Mouse (Mus musculus) adrenal gland (tissue): ENCODE results near the gene Ints7.

Experiments used
- intact Hi-C: fragments of 180-260 bp; cut with DNase I; formaldehyde crosslinking; loops from one replicate; pipeline ENCODE4 v1.15.1; 2025

Ints7 gene

DNA sequence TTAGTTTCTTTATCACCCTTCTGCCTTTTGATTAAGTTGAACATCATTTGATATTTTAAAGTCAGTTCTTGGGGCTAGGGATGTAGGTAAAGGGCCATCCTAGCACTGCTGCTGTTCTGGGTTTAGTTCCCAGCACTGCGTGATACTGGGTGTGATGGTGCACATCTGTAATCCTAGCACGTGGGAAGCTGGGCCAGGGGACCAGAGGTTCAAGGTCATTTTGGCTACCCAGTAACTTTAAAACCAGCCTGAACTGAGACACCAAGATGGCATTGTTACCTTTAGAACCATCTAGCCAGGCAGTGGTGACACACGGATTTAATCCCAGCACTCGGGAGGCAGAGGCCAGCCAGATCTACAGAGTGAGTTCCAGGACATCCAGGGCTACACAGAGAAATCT lies 8.4 kb downstream of the Ints7 start:
- intact Hi-C loops = no loop called here

DNA sequence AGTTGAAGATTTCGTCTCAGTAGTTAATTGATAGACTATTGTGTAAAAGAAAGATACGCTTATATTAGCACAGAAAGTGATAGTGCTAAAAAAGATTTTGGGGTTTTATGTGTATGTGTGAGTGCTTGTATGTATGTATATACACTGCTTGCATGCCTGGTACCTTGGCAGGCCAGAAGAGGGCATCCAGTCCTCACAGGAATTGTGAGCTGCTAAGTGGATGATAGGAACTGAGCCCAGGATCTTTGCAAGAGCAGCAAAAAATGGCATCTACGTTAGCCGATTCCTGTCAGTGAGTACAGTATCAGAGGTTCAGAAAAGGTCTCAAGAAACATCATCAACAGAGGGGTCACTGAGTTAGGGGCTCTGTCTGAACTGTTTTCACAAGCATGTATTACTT lies 9.0 kb downstream of the Ints7 start:
- intact Hi-C loops = no loop called here

DNA sequence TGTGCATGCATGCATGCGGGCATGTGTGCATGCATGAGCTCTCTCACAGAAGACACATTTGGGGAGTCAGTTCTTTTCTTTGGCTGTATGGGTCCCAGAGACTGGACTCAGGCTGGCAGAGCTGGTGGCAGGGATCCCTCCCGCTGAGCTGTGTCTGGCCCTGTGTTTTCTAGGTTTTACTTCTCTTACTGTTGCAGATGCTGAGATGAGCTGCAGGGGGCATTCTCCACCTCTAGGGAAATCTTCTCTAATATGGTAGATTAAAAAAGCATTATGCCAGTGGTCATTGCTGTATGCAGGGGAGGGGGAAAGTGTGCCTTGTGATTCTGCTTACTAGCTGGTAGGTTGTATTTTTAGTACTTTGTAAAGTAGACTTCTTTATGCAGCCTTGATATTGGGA lies 10.3 kb downstream of the Ints7 start:
- intact Hi-C loops = no loop called here

DNA sequence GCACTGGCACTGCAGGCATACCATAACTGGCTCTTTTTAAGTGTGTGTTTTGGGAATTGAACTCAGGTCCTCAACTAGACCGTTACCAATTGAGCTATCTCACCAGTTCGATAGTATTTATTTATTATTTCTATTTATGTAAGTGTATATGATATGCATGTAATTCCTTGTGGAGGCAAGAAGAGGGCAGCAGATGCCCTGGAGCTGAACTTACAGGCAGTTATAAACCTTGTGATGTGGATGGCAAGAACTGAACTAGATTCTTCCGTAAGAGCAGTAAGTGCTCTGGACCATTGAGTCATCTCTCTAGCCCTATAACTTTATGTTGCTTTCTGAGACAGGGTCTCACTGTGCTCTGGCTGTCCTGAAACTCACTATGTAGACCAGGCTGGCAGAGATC lies 11.6 kb downstream of the Ints7 start:
- intact Hi-C loops = no loop called here

GRCm38 (mm10) chr1:191588749-191589148 lies 13.3 kb downstream of the Ints7 start:
- intact Hi-C loops = no loop called here

DNA sequence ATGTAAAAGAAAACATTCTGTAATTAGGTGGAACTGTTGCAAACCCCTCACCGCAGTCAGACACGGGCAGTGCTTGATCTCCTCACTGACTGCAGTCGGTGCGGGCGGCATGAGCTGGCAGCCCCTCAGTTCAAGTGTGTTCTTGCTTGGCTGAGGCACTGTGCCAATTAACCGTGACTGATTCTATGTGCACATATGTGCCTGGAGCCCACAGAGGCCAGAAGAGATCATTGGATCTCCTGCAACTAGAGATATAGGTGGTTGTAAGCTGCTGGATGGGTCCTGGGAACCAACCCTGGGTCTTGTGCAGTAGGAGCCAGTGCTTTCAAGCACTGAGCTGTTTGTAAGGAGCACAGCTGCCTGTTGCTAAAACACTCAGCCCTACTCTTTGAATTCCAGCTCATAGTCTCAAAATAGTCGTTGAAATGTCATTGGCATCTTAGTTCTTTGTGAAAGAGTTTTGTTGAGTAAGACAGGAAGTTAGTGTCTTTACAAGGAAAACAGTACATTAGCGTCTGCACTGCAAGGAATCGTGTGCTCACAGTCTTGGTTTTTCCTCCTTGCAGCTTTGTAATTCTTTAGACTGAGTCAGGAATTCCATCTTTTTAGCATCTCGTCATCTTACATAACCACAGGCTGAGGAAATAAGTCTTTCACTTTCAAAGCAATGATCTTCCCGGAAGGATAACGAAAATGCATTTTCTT lies 16.7 kb downstream of the Ints7 start:
- intact Hi-C loops = no loop called here

GRCm38 (mm10) chr1:191596076-191596475 lies 20.6 kb downstream of the Ints7 start:
- intact Hi-C loops = no loop called here

- intact Hi-C loops = no loop called here
Measured at GRCm38 (mm10) chr1:191599210-191599609, 23.8 kb downstream of the Ints7 start.

GRCm38 (mm10) chr1:191604690-191605089 lies 29.3 kb downstream of the Ints7 start:
- intact Hi-C loops = no loop called here

DNA sequence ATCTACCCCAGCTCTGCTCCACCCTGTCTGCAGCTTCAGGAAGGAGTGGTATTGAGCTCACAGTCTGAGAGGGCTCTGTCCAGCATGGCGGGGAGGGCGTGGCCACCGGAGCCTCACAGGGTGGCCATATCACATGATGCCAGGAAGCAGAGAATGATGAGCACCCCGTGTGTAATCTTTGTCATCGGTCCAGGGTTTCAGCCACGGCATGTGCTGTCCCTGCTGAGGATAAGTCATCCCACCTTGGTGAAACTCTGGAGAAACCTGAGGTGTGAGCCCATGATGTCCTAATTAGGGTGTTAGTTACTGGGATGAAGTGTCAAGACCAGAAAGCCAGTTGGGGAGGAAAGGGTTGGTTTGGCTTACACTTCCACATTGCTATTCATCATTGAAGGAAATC lies 33.6 kb downstream of the Ints7 start:
- intact Hi-C loops = no loop called here

- intact Hi-C loops = no loop called here
Measured at GRCm38 (mm10) chr1:191609578-191609977, 34.1 kb downstream of the Ints7 start.

GRCm38 (mm10) chr1:191610357-191610756 lies 34.9 kb downstream of the Ints7 start:
- intact Hi-C loops = no loop called here

GRCm38 (mm10) chr1:191611686-191612085 lies 36.2 kb downstream of the Ints7 start:
- intact Hi-C loops = no loop called here

DNA sequence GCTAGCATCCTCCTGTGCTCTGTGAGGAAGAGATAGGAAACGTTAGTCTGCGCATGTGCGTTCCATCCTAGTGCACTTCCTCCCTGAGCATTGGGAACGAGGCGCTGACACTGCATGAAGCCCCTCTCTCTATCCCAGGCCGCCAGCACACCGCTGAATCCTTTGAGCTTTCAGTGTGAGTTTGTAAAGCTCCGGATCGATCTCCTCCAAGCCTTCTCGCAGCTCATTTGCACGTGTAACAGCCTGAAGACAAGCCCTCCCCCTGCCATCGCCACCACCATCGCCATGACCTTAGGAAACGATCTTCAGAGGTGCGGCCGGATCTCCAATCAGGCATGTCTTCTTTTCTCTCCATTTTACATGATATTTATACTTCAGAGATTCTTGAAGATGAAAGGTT lies 37.4 kb downstream of the Ints7 start:
- intact Hi-C loops = no loop called here

DNA sequence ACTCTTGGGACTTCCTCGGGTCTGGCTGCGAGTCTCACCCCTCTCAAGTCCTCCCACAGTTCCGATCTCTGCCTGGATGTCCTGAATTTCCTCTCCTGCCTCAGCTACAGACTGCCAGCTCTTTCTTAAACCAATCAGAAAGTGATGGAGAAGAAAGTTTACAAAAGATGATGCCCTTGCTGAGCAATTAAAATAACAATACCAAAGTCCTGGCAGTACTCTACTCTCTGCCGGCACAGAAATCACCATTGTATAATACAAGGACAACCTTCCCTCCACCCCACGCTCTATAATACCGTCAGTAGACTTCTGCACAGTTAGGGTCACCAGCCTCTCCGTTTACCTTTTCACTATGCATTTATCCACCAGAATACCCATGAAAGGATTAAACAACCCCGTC lies 40.8 kb downstream of the Ints7 start:
- intact Hi-C loops = no loop called here

DNA sequence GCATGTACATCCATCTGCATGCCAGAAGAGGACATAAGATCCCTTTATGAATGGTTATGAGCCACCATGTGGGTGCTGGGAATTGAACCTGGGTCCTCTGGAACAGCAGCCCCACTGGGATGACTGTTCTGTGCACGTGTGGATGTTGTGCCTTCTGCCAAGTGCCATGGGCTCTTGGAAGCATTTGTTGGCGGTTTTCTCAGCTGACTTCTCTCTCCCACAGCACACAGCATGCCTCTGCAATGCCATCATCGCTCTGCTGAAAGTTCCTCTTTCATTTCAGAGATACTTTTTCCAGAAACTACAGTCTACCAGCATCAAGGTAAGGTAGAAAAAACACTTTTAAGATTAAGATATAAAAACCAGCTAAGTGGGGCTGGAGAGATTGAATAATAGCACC lies 42.2 kb downstream of the Ints7 start:
- intact Hi-C loops = no loop called here

- intact Hi-C loops = no loop called here
Measured at GRCm38 (mm10) chr1:191618067-191618766, 42.8 kb downstream of the Ints7 start.

GRCm38 (mm10) chr1:191621096-191621495 lies 45.7 kb downstream of the Ints7 start:
- intact Hi-C loops = no loop called here

DNA sequence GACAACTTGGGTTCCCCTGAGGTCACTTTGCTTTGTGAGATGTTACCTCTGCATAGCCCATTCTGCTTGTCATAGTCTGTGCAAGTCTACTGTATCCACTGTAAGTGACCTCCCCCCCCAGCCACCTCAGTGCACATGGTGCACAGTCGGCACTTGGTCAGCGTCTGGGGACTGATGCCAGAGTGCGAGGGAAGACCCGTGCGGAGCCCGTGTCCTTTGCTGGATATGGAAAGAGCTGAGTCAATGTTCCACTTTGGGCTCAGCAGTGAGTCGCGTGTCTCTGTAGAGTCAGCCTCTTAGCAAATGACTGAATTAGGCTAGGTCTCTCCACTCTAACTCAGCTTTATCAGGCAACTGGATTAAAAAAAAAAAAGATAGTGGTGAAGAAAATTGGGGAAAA lies 47.4 kb downstream of the Ints7 start:
- intact Hi-C loops = no loop called here

GRCm38 (mm10) chr1:191624492-191624891 lies 49.1 kb downstream of the Ints7 start:
- intact Hi-C loops = no loop called here

- intact Hi-C loops = no loop called here
Measured at GRCm38 (mm10) chr1:191625026-191625425, 49.6 kb downstream of the Ints7 start.

DNA sequence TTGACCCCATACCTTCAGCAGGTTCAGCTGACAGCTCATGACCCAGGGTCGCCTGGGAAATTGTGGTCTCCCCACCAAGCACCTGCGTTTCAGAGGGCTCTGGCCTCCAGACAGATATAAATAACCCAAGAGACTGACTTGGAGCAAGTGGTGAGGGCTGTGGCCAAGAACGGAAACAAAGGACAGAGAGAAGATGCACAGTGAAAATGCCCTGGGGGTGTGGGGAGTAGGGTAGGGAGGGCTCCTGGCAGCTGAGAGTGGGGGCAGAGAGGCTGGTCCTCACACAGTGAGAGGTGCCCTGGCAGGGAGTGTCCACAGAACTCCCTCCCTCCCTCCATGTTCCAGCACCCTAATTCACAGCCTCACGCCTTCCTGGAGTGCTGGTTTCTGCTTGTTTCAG lies 50.2 kb downstream of the Ints7 start:
- intact Hi-C loops = no loop called here
